Comparison of ENCODE assay signal across 11 mouse cellular contexts in the genomic region with DNA sequence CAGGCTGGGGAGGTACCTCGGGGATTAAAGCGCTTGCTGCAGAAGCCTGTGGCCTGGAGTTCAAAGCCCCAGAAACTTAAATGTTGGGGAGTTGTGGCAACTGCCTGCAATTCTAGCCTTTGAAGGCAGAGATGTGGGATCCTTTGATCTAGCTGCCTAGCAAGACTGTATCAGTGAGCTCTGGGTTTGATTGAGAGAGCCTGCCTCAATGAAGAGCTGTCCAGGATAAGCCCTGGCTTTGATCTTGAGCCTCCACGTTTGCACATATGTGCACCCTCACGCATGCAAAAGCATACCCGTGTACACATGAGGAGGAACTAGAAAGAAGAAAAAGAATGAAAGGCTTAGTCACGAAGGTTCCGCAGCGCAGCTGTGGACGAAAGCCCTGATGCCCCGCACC. TPM values are rescaled to one million over a fixed set of nuclear protein-coding genes. Genes with fewer than 3 reads are reported as not detected.
DNase-seq lines count a peak whose midpoint lies in the region; ATAC-seq and TF ChIP-seq lines count a peak whose summit lies in the region.
"Had no signal": no experiment of that assay in that cellular context is flagged by ENCODE, and none has a peak within 500 bp of the region (broad histone marks: within the 10 kb centered on the region; RNA-seq: fewer than 3 reads in every experiment).

No protein-coding gene starts in this region.

- H3K4me3 ChIP-seq in thymus, adult 2 months (ENCODE audit: control insufficient read depth, insufficient read depth, low read length), result no peak overlapping the region
- no peak overlapping the region for H3K4me3 ChIP-seq in midbrain, embryonic 15.5 days
- H3K4me3 ChIP-seq in intestine, embryonic 15.5 days (replicated peaks), result no peak overlapping the region

- no peak overlapping the region for H3K27ac ChIP-seq in thymus, adult 2 months (ENCODE audit: control insufficient read depth, insufficient read depth, low read length)
- peak overlapping the region; percentile 43 for H3K27ac ChIP-seq in midbrain, embryonic 15.5 days
- H3K27ac ChIP-seq in intestine, embryonic 15.5 days, result no peak overlapping the region
- H3K27ac ChIP-seq: liver, embryonic 14.5 days had no signal

- peak overlapping the region; percentile 16; the same call in 1 of the 2 replicates for H3K4me2 ChIP-seq in midbrain, embryonic 15.5 days
- no peak overlapping the region for H3K4me2 ChIP-seq in intestine, embryonic 15.5 days (replicated peaks)

- TF ChIP-seq POLR2A in thymus, adult 2 months (IDR thresholded peaks at IDR 0.05; ENCODE audit: control insufficient read depth, extremely low read depth, insufficient read depth, low read length, poor library complexity), result no peak

- no peak overlapping the region for H3K9ac ChIP-seq in midbrain, embryonic 15.5 days
- no peak overlapping the region for H3K9ac ChIP-seq in intestine, embryonic 15.5 days
- H3K9ac ChIP-seq: liver, embryonic 14.5 days had no signal

- peak; percentile 52; the same call in 1 of the 2 replicates for ATAC-seq in midbrain, embryonic 15.5 days (replicated peaks)
- no peak for ATAC-seq in intestine, embryonic 15.5 days

- peak; percentile 12 for DNase-seq in adrenal gland, adult 2 months
- DNase-seq in adrenal gland, postnatal 25 days, result no peak
- peak; percentile 42 for DNase-seq in thymus, adult 2 months
- DNase-seq in thymus, adult 18-20 months, result no peak
- no peak for DNase-seq in right cerebral cortex, postnatal 10 days (ENCODE audit: low spot score in 2 of 2)
- no peak for DNase-seq in kidney, adult 9 months
- DNase-seq: cerebellum, adult 9-10 months; kidney, postnatal 36 days had no signal

- TF ChIP-seq CTCF in thymus, adult 2 months (IDR thresholded peaks at IDR 0.05; ENCODE audit: borderline replicate concordance, control insufficient read depth, extremely low read depth, insufficient read depth, low read length, poor library complexity), result no peak

- peaks cover 4% of the 10 kb centered on the region; the same call in 1 of the 2 replicates for H3K4me1 ChIP-seq in thymus, adult 2 months (replicated peaks; ENCODE audit: control insufficient read depth, insufficient read depth, low read length)
- H3K4me1 ChIP-seq in midbrain, embryonic 15.5 days, result 0 out of 2 replicates have a peak, but pooled peaks cover 9% of the 10 kb centered on the region
- no peaks in the 10 kb centered on the region for H3K4me1 ChIP-seq in intestine, embryonic 15.5 days (replicated peaks)

- H3K9me3 ChIP-seq in midbrain, embryonic 15.5 days, result no peaks in the 10 kb centered on the region
- H3K9me3 ChIP-seq in intestine, embryonic 15.5 days, result no peaks in the 10 kb centered on the region

- WGBS in thymus, adult 2 months, result 52% methylated on average over 10 of the region's 10 CpGs
- WGBS in midbrain, embryonic 15.5 days, result 53% methylated on average over 10 of the region's 10 CpGs
- WGBS in intestine, embryonic 15.5 days, result 65% methylated on average over 10 of the region's 10 CpGs

- no peaks in the 10 kb centered on the region for H3K27me3 ChIP-seq in thymus, adult 2 months (ENCODE audit: control insufficient read depth, insufficient read depth, low read length)
- H3K27me3 ChIP-seq in midbrain, embryonic 15.5 days (replicated peaks), result no peaks in the 10 kb centered on the region
- no peaks in the 10 kb centered on the region for H3K27me3 ChIP-seq in intestine, embryonic 15.5 days (replicated peaks)

- H3K36me3 ChIP-seq in thymus, adult 2 months (ENCODE audit: control insufficient read depth, insufficient read depth, low read length), result no peaks in the 10 kb centered on the region
- no peaks in the 10 kb centered on the region for H3K36me3 ChIP-seq in midbrain, embryonic 15.5 days (replicated peaks)
- no peaks in the 10 kb centered on the region for H3K36me3 ChIP-seq in intestine, embryonic 15.5 days

RNA-seq across cellular contexts. Expression of a gene that starts 31.5 kb away (rescaled TPM):
- total RNA-seq in adrenal gland, adult 2 months (2021), result 10 to 100 TPM; 28.7 to 31.8 TPM
- 1.3 and 2.4 TPM in 2 replicates for polyA plus RNA-seq in adrenal gland, adult 2 months (2012; rRNA removed)
- total RNA-seq in adrenal gland, postnatal 25 days (2021), result 75.6 and 87.4 TPM in 2 replicates
- 134 and 274 TPM in 2 replicates for polyA plus RNA-seq in thymus, adult 2 months (2012; rRNA removed)
- 7,501 and 7,674 TPM in 2 replicates for polyA plus RNA-seq in midbrain, embryonic 15.5 days (2015; fragmentation: Nextera tagmentation; extraction: Ambion mirVana)
- polyA plus RNA-seq in intestine, embryonic 15.5 days (2015; fragmentation: Nextera tagmentation; extraction: Ambion mirVana), result 1,243 and 1,415 TPM in 2 replicates

RNA-seq across cellular contexts. Expression of a gene that starts 40.5 kb away (rescaled TPM):
- 10 to 100 TPM; 12.1 to 18.7 TPM for total RNA-seq in adrenal gland, adult 2 months (2021)
- polyA plus RNA-seq in adrenal gland, adult 2 months (2012; rRNA removed), result 9.1 and 15.1 TPM in 2 replicates
- 7.9 and 9.1 TPM in 2 replicates for total RNA-seq in adrenal gland, postnatal 25 days (2021)
- polyA plus RNA-seq in thymus, adult 2 months (2012; rRNA removed), result 12.2 and 12.3 TPM in 2 replicates
- 7.7 and 8.0 TPM in 2 replicates for polyA plus RNA-seq in midbrain, embryonic 15.5 days (2015; fragmentation: Nextera tagmentation; extraction: Ambion mirVana)
- 42.4 and 42.6 TPM in 2 replicates for polyA plus RNA-seq in intestine, embryonic 15.5 days (2015; fragmentation: Nextera tagmentation; extraction: Ambion mirVana)

RNA-seq across cellular contexts. Expression of a gene that starts 53.0 kb away (rescaled TPM):
- 1 to 10 TPM; 3.1 to 4.4 TPM for total RNA-seq in adrenal gland, adult 2 months (2021)
- 4.9 and 5.6 TPM in 2 replicates for polyA plus RNA-seq in adrenal gland, adult 2 months (2012; rRNA removed)
- 1.7 and 2.1 TPM in 2 replicates for total RNA-seq in adrenal gland, postnatal 25 days (2021)
- polyA plus RNA-seq in thymus, adult 2 months (2012; rRNA removed), result 8.9 and 10.3 TPM in 2 replicates
- polyA plus RNA-seq in midbrain, embryonic 15.5 days (2015; fragmentation: Nextera tagmentation; extraction: Ambion mirVana), result 0.59 and 0.62 TPM in 2 replicates
- 1.4 and 1.5 TPM in 2 replicates for polyA plus RNA-seq in intestine, embryonic 15.5 days (2015; fragmentation: Nextera tagmentation; extraction: Ambion mirVana)

RNA-seq across cellular contexts. Expression of a gene that starts 59.8 kb away (rescaled TPM):
- 10 to 100 TPM; 30.3 to 78.9 TPM for total RNA-seq in adrenal gland, adult 2 months (2021)
- polyA plus RNA-seq in adrenal gland, adult 2 months (2012; rRNA removed), result 196 and 204 TPM in 2 replicates
- 39.9 and 63.1 TPM in 2 replicates for total RNA-seq in adrenal gland, postnatal 25 days (2021)
- polyA plus RNA-seq in thymus, adult 2 months (2012; rRNA removed), result 47.6 and 52.0 TPM in 2 replicates
- 22.6 and 24.7 TPM in 2 replicates for polyA plus RNA-seq in midbrain, embryonic 15.5 days (2015; fragmentation: Nextera tagmentation; extraction: Ambion mirVana)
- 11.5 TPM in 2 replicates for polyA plus RNA-seq in intestine, embryonic 15.5 days (2015; fragmentation: Nextera tagmentation; extraction: Ambion mirVana)

Comparison
In these comparisons a context has a peak if more than half of its experiments do, and no peak if none do; other contexts are left out.
1. DNase-seq: peak in adrenal gland, adult 2 months (single experiment) and thymus, adult 2 months (single experiment); none in adrenal gland, postnatal 25 days (single experiment), thymus, adult 18-20 months (0 of 2), right cerebral cortex, postnatal 10 days (0 of 2) and kidney, adult 9 months (single experiment).
2. RNA of a gene that starts 31.5 kb away (polyA plus RNA-seq): 7,501 to 7,674 TPM in midbrain, embryonic 15.5 days, 1,243 to 1,415 TPM in intestine, embryonic 15.5 days and 134 to 274 TPM in thymus, adult 2 months; 1.3 to 2.4 TPM in adrenal gland, adult 2 months; every median in the first group is over 10 times any median in the second.